Mouse (Mus musculus) embryonic facial prominence, embryonic 14.5 days (tissue): ENCODE results near the gene Igsf11. TPM values are rescaled to one million over a fixed set of nuclear protein-coding genes. Genes with fewer than 3 reads are reported as not detected.
A peak's percentile ranks its signal among the peaks of the same experiment; 100 is the strongest.

Source experiments
- ATAC-seq: fragments of 200-750 bp; cut with Nextera tagmentation; 2 replicates; pipeline ENCODE4 v1.8.0; 2017; ENCODE audit warnings: low read depth, moderate number of reproducible peaks, moderate TSS enrichment
- DNase-seq: peaks from one replicate; pipeline ENCODE4 v3.0.0-alpha.2; 2015; ENCODE audit warnings: low spot score
- H3K27ac ChIP-seq: fragments of 300-500 bp; sonication (generic); replicated peaks from 2 replicates; pipeline ENCODE4 v1.5.1; 2014; ENCODE audit warnings: low read depth, mild to moderate bottlenecking, low read length, moderate library complexity
- H3K27me3 ChIP-seq: fragments of 300-500 bp; sonication (generic); replicated peaks from 2 replicates; pipeline ENCODE4 v1.6.1; 2014; ENCODE audit warnings: low read length; ENCODE audit not compliant: control insufficient read depth, insufficient read depth
- H3K36me3 ChIP-seq: fragments of 300-500 bp; sonication (generic); 2 replicates; pipeline ENCODE4 v1.6.1; 2014; ENCODE audit warnings: low read length, mixed read lengths; ENCODE audit not compliant: control insufficient read depth, insufficient read depth
- H3K4me1 ChIP-seq: fragments of 300-500 bp; sonication (generic); 2 replicates; pipeline ENCODE4 v1.6.1; 2014; ENCODE audit warnings: antibody characterized with exemption, low read length; ENCODE audit not compliant: control insufficient read depth, insufficient read depth
- H3K4me2 ChIP-seq: fragments of 300-500 bp; sonication (generic); 2 replicates; pipeline ENCODE4 v1.6.1; 2014; ENCODE audit warnings: low read depth, mild to moderate bottlenecking, low read length, moderate library complexity, mixed read lengths
- H3K4me3 ChIP-seq: fragments of 300-500 bp; sonication (generic); 2 replicates; pipeline ENCODE4 v1.5.1; 2014; ENCODE audit warnings: low read depth, mild to moderate bottlenecking, low read length
- H3K9ac ChIP-seq: fragments of 300-500 bp; sonication (generic); 2 replicates; pipeline ENCODE4 v1.6.1; 2014; ENCODE audit warnings: low read depth, mild to moderate bottlenecking, low read length, moderate library complexity, mixed read lengths
- H3K9me3 ChIP-seq: fragments of 300-500 bp; sonication (generic); 2 replicates; pipeline ENCODE4 v1.6.1; 2016; ENCODE audit warnings: low read length; ENCODE audit not compliant: control insufficient read depth
- WGBS: fragments of 180-500 bp; shearing (Covaris S2); extraction: QIAGEN DNeasy Blood & Tissue Kit; methylation state at CpG from one replicate; pipeline ENCODE4 v1.1.7; 2014; 5-methylcytosine and 5-hydroxymethylcytosine counted together
- polyA plus RNA-seq: library from polyadenylated mRNA; unstranded; fragments of >200 nt; fragmentation: Nextera tagmentation; extraction: Ambion mirVana; gene quantifications from 2 replicates; pipeline ENCODE4 v1.2.1, GENCODE M21; 2014

Gene Igsf11
- 0.83 and 0.89 TPM in 2 replicates for polyA plus RNA-seq

GRCm38 (mm10) chr16:38892371-38892770, at the start of gene Igsf11:
Gene Igsf11 (plus strand): TSS chr16:38892671.
- Histone ChIP-seq H3K4me3 (no peak within 1 kb of the TSS), H3K9ac (no peak within 1 kb of the TSS), H3K4me2 (no peak within 1 kb of the TSS), H3K36me3 (no peaks in the 10 kb centered on the region), H3K27ac (no peak within 1 kb of the TSS), H3K27me3 (no peaks in the 10 kb centered on the region), H3K4me1 (no peaks in the 10 kb centered on the region), H3K9me3 (no peaks in the 10 kb centered on the region)
- ATAC-seq = no peak
- no peak for DNase-seq
- WGBS = 81% methylated on average over 7 of the region's 7 CpGs

- no peak for ATAC-seq
- H3K4me1 ChIP-seq = no peaks in the 10 kb centered on the region
Observed at GRCm38 (mm10) chr16:38858120-38858749, 34.2 kb upstream of the Igsf11 start.

GRCm38 (mm10) chr16:38860548-38860947, 31.9 kb upstream of the Igsf11 start:
- Histone ChIP-seq H3K4me3 (no peak overlapping the region), H3K9me3 (no peaks in the 10 kb centered on the region), H3K4me1 (no peaks in the 10 kb centered on the region), H3K27me3 (no peaks in the 10 kb centered on the region), H3K4me2 (no peak overlapping the region), H3K36me3 (no peaks in the 10 kb centered on the region), H3K9ac (no peak overlapping the region), H3K27ac (no peak overlapping the region)
- 70% methylated on average over 6 of the region's 6 CpGs for WGBS
- DNase-seq = no peak
- ATAC-seq = no peak

More at GRCm38 (mm10) chr16:38858120-38858749, 34.2 kb upstream of the Igsf11 start:
- peak; percentile 64 for DNase-seq
- Histone ChIP-seq H3K9me3 (no peaks in the 10 kb centered on the region), H3K27me3 (no peaks in the 10 kb centered on the region), H3K9ac (no peak overlapping the region), H3K27ac (no peak overlapping the region), H3K36me3 (no peaks in the 10 kb centered on the region), H3K4me2 (peak overlapping the region; percentile 10; the same call in 1 of the 2 replicates), H3K4me3 (no peak overlapping the region)
- WGBS = 27% methylated on average over 8 of the region's 8 CpGs

GRCm38 (mm10) chr16:38864358-38864757, 28.1 kb upstream of the Igsf11 start:
- ATAC-seq = no peak
- H3K4me3 ChIP-seq = no peak overlapping the region
- WGBS = 66% methylated on average over 5 of the region's 5 CpGs

GRCm38 (mm10) chr16:38873231-38873630, 19.2 kb upstream of the Igsf11 start:
- Histone ChIP-seq H3K4me2 (no peak overlapping the region), H3K36me3 (no peaks in the 10 kb centered on the region), H3K9ac (no peak overlapping the region), H3K4me3 (no peak overlapping the region), H3K27me3 (no peaks in the 10 kb centered on the region), H3K4me1 (no peaks in the 10 kb centered on the region), H3K27ac (no peak overlapping the region), H3K9me3 (no peaks in the 10 kb centered on the region)
- DNase-seq (no peak), ATAC-seq (no peak)
- WGBS = 83% methylated on average over 4 of the region's 4 CpGs

More at GRCm38 (mm10) chr16:38864358-38864757, 28.1 kb upstream of the Igsf11 start:
- Histone ChIP-seq H3K9me3 (0 out of 2 replicates have a peak, but pooled peaks cover 4% of the 10 kb centered on the region), H3K36me3 (no peaks in the 10 kb centered on the region), H3K9ac (no peak overlapping the region), H3K4me2 (no peak overlapping the region), H3K27me3 (no peaks in the 10 kb centered on the region), H3K4me1 (no peaks in the 10 kb centered on the region), H3K27ac (no peak overlapping the region)
- DNase-seq = no peak

GRCm38 (mm10) chr16:38874481-38874880, 18.0 kb upstream of the Igsf11 start:
- ATAC-seq = no peak
- H3K9ac ChIP-seq = no peak overlapping the region
- WGBS = 42% methylated on average over 4 of the region's 4 CpGs

GRCm38 (mm10) chr16:38898816-38899425, 6.5 kb downstream of the Igsf11 start:
- Histone ChIP-seq H3K9me3 (no peaks in the 10 kb centered on the region), H3K36me3 (no peaks in the 10 kb centered on the region), H3K4me2 (no peak overlapping the region), H3K4me1 (no peaks in the 10 kb centered on the region), H3K4me3 (no peak overlapping the region), H3K27ac (no peak overlapping the region), H3K9ac (no peak overlapping the region), H3K27me3 (peaks cover 28% of the 10 kb centered on the region)
- WGBS = 32% methylated on average over 8 of the region's 8 CpGs
- DNase-seq (no peak), ATAC-seq (no peak)

More at GRCm38 (mm10) chr16:38874481-38874880, 18.0 kb upstream of the Igsf11 start:
- Histone ChIP-seq H3K9me3 (no peaks in the 10 kb centered on the region), H3K27me3 (no peaks in the 10 kb centered on the region), H3K27ac (no peak overlapping the region), H3K4me1 (no peaks in the 10 kb centered on the region), H3K4me3 (no peak overlapping the region), H3K4me2 (no peak overlapping the region), H3K36me3 (no peaks in the 10 kb centered on the region)
- DNase-seq = no peak

- DNase-seq (no peak), ATAC-seq (no peak)
- Histone ChIP-seq H3K27me3 (peaks cover 38% of the 10 kb centered on the region), H3K9ac (no peak overlapping the region), H3K27ac (no peak overlapping the region), H3K4me3 (no peak overlapping the region), H3K4me2 (no peak overlapping the region), H3K36me3 (no peaks in the 10 kb centered on the region), H3K9me3 (no peaks in the 10 kb centered on the region), H3K4me1 (no peaks in the 10 kb centered on the region)
- WGBS = 68% methylated on average over 1 of the region's 1 CpGs
Observed at GRCm38 (mm10) chr16:38900024-38900423, 7.6 kb downstream of the Igsf11 start.
